Mouse (Mus musculus): ENCODE data around the gene Aftph. TPM values are rescaled to one million over a fixed set of nuclear protein-coding genes. Genes with fewer than 3 reads are reported as not detected.
A peak's percentile ranks its signal among the peaks of the same experiment; 100 is the strongest.

The Aftph gene
- polyA plus RNA-seq, 1 experiment from 2014 or later, result 13.1 TPM

DNA sequence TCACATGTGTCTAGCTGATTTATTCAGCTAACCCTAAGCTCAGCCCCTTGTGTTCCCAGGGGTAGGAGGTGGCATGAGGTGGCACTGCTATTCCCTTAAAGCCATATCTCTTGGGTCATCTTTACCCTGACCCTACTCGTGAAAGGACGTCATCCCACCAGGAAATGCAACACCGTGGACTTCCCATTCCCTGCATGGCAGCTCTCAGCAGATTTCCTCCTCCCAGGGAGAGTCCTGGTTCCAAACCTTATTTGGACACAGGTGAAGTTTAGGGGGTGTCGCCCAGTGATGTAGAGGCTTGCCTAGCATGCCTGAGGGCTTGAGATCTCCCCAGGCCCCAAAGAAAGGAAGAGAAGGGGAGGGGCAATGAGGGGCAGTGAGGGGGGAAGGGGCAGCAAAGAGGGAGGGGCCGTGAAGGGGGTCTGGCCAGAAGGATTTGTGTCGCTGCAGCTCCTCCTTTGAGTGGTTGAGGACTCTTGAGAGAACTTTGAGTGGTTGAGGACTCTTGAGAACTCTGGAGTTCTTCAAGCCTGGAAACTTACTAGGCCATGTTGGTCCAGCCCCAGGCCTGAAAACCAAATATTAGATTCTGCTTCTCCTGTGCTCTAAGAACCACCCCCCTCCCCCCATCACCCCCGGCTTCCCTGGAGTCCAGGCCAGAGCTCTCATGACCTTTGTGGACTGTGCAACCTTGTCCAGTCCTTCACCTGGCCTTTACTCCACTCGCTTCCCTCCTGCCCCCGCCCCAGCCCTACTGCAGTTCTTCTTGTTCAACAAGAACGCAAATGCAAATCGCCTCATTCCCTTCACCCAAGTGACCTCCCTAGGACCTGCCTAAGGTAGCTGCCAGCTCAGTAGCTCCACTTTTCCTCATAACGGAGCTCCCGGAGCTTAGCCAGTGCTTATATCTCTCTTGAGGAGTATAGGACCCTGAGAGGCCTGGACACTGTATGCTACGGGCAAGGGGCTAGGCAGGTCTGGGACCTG is 81.0 kb downstream of the Aftph start:
- no peak overlapping the region for H3K4me2 ChIP-seq (ENCODE audit: low read depth, low read length)
- no peak for ATAC-seq (replicated peaks; ENCODE audit: extremely low read depth, insufficient read depth, low FRiP score)

DNA sequence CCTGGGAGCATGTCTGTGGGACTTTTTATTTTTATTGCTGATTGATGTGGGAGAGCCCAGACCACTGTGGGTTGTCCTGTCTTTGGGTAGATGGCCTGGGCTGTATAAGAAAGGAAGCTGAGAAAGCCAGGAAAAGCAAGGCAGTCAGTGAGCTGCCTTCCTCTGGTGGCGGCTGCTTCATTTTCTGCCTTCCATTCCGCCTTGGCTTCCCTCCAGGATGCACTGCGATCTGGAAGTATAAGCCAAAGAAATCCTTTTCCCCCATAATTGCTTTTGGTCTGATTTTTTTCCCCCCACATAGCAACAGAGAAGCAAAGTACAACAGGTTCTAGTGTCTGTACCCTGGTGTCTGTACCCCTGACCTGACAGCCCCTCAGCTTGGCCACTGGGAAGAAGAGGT is 82.3 kb downstream of the Aftph start:
- no peak for ATAC-seq (replicated peaks; ENCODE audit: extremely low read depth, insufficient read depth, low FRiP score)
- H3K4me1 ChIP-seq (ENCODE audit: control insufficient read depth, insufficient read depth, low read length), result peaks cover 24% of the 10 kb centered on the region
- no peaks in the 10 kb centered on the region; the same call in 1 of the 2 replicates for H3K9me3 ChIP-seq (replicated peaks; ENCODE audit: control insufficient read depth, low read length)
- WGBS, result 56% methylated on average over 3 of the region's 3 CpGs
- no peak overlapping the region for H3K4me2 ChIP-seq (ENCODE audit: low read depth, low read length)
- H3K4me3 ChIP-seq (ENCODE audit: low read length), result no peak overlapping the region
- H3K36me3 ChIP-seq (ENCODE audit: control insufficient read depth, insufficient read depth), result no peaks in the 10 kb centered on the region
- H3K9ac ChIP-seq (ENCODE audit: low read length), result no peak overlapping the region
- H3K27me3 ChIP-seq (ENCODE audit: control insufficient read depth, insufficient read depth, low read length), result no peaks in the 10 kb centered on the region
- no peak overlapping the region for H3K27ac ChIP-seq (ENCODE audit: low read length)

More for the DNA sequence above, 81.0 kb downstream of the Aftph start:
- H3K4me1 ChIP-seq (ENCODE audit: control insufficient read depth, insufficient read depth, low read length), result peaks cover 17% of the 10 kb centered on the region
- no peaks in the 10 kb centered on the region for H3K36me3 ChIP-seq (ENCODE audit: control insufficient read depth, insufficient read depth)
- no peak overlapping the region for H3K9ac ChIP-seq (ENCODE audit: low read length)
- no peak overlapping the region for H3K27ac ChIP-seq (ENCODE audit: low read length)
- H3K27me3 ChIP-seq (ENCODE audit: control insufficient read depth, insufficient read depth, low read length), result no peaks in the 10 kb centered on the region
- WGBS, result 66% methylated on average over 14 of the region's 14 CpGs
- H3K9me3 ChIP-seq (replicated peaks; ENCODE audit: control insufficient read depth, low read length), result no peaks in the 10 kb centered on the region; the same call in 1 of the 2 replicates
- no peak overlapping the region for H3K4me3 ChIP-seq (ENCODE audit: low read length)

DNA sequence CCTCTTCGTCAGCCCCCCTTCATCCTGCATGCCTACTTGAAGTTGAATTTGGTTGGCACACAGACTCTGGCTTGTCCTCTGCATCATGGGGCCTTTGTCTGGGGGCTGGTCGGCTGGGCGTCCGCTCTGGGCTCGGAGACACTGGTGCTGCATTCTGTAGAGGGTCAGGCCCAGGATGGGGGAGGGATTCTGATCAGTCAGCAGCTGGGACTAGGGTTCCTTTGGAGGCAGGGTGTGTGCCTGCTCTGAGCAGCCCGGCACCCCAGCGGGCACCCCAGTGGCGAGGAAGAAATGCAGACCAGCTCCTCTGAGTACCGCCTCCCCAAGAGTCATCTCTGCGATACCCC is 84.7 kb downstream of the Aftph start:
- 27% methylated on average over 10 of the region's 10 CpGs for WGBS
- H3K36me3 ChIP-seq (ENCODE audit: control insufficient read depth, insufficient read depth), result no peaks in the 10 kb centered on the region
- H3K9me3 ChIP-seq (replicated peaks; ENCODE audit: control insufficient read depth, low read length), result no peaks in the 10 kb centered on the region; the same call in 1 of the 2 replicates
- peak overlapping the region; percentile 59 for H3K9ac ChIP-seq (ENCODE audit: low read length)
- H3K27ac ChIP-seq (ENCODE audit: low read length), result peak overlapping the region; percentile 34; the same call in 1 of the 2 replicates
- peak overlapping the region; percentile 26 for H3K4me3 ChIP-seq (ENCODE audit: low read length)
- peaks cover 24% of the 10 kb centered on the region for H3K4me1 ChIP-seq (ENCODE audit: control insufficient read depth, insufficient read depth, low read length)
- peak overlapping the region; percentile 59 for H3K4me2 ChIP-seq (ENCODE audit: low read depth, low read length)
- H3K27me3 ChIP-seq (ENCODE audit: control insufficient read depth, insufficient read depth, low read length), result no peaks in the 10 kb centered on the region
- ATAC-seq (replicated peaks; ENCODE audit: extremely low read depth, insufficient read depth, low FRiP score), result 0 out of 2 replicates have a peak, but pooled peaks have one; percentile 12

DNA sequence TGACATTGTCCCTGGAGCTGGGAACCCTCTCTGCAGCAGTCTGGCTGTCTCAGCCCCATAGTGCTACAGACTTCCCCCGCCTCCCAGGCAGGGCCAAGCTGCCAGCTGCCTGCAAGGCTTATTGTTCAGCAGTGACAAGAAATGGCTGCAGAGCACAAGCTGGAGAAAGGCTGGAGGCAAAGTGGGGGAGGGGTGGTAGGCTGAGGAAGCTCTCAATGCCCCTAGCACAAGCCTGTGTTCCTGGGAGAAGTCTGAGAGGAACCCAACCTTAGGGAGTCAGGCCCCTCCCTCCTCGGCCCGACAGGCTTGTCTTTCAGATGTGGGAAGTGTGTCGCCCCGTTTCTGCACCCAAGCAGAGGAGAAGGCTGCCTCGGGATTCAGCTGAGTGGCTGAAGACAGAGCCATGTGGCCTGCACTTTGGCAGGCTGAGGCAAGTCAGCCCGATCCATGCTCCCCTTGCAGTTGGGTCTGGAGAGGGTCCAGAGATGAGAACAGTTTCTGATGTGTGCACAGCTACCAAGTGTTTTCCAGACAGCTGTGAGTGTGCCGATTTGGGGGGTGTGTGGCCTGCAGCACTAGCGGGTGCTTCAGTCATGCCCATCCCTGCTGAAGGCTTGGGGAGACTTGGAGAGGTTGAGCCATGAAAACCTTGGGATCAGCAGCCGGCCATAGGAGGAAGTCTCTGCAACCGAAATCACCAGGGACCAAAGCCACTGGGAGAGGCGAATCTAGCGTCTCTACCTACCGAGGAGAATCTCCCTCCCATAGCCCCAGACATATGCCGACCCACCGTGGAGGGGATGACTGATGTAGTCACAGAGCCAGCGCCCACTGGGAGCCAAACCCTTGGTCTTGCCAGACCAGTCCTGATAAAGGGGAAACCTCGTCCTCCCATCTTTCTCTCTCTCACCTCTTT is 85.3 kb downstream of the Aftph start:
- Histone ChIP-seq H3K9ac (ENCODE audit: low read length) (peak overlapping the region; percentile 59), H3K9me3 (replicated peaks; ENCODE audit: control insufficient read depth, low read length) (no peaks in the 10 kb centered on the region; the same call in 1 of the 2 replicates), H3K27ac (ENCODE audit: low read length) (peak overlapping the region; percentile 60), H3K4me1 (ENCODE audit: control insufficient read depth, insufficient read depth, low read length) (peaks cover 24% of the 10 kb centered on the region), H3K4me2 (ENCODE audit: low read depth, low read length) (peak overlapping the region; percentile 59), H3K36me3 (ENCODE audit: control insufficient read depth, insufficient read depth) (no peaks in the 10 kb centered on the region), H3K27me3 (ENCODE audit: control insufficient read depth, insufficient read depth, low read length) (no peaks in the 10 kb centered on the region), H3K4me3 (ENCODE audit: low read length) (peak overlapping the region; percentile 26)
- peak; percentile 67 for ATAC-seq (replicated peaks; ENCODE audit: extremely low read depth, insufficient read depth, low FRiP score)
- WGBS, result 11% methylated on average over 18 of the region's 18 CpGs

DNA sequence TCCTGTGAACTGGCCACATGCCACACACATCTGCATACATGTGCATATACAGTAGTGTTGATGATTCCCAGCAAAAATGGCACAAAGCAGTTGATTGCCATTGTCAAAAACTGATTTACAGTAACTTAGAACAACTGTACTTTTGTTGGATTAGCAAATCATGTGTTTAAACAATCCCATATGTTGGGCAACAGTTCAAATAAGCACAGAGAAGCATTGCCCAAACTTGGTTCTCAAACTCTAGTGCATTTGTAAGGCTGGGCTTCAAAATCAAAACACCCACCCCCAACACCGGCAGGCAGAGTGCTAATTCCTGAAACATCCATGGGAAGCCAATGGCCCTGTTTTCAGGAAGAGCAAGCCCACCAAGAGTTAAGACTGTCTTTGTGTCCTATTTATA is 90.2 kb downstream of the Aftph start:
- 70% methylated on average over 1 of the region's 1 CpGs for WGBS
- Histone ChIP-seq H3K9me3 (replicated peaks; ENCODE audit: control insufficient read depth, low read length) (no peaks in the 10 kb centered on the region), H3K27me3 (ENCODE audit: control insufficient read depth, insufficient read depth, low read length) (no peaks in the 10 kb centered on the region), H3K4me3 (ENCODE audit: low read length) (no peak overlapping the region), H3K36me3 (ENCODE audit: control insufficient read depth, insufficient read depth) (peaks cover 11% of the 10 kb centered on the region; the same call in 1 of the 2 replicates), H3K27ac (ENCODE audit: low read length) (no peak overlapping the region), H3K9ac (ENCODE audit: low read length) (no peak overlapping the region), H3K4me1 (ENCODE audit: control insufficient read depth, insufficient read depth, low read length) (peaks cover 36% of the 10 kb centered on the region), H3K4me2 (ENCODE audit: low read depth, low read length) (no peak overlapping the region)
- no peak for ATAC-seq (replicated peaks; ENCODE audit: extremely low read depth, insufficient read depth, low FRiP score)

DNA sequence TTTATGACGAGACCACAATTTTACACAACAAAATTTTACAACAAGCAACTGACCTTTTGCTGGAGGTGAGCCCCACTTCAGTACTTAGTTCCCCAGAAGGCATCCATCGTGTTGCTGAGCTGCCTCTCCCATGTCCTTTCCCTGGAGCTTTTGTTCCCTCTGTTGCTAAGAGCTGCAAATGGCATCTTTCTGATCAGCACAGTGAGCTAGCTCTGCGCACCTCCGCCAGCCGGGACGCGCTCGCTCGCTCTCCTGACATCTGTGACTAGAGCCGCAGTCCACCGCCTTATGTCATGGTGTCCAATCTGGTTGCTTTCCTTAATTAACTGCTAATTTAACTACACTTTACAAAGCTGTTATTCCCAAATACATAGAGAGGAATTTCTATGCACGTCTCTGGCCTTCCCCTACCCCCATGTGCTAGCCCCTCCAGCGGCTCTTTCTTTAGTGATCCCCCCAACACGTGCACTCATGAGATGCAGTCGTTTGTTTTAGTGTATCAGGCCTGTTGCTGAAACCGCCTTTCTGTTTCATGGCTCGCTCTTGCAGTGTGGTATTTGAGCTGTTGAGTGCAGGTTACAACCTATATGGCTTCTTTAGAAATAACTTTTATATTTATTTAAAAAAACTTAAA is 91.3 kb downstream of the Aftph start:
- no peaks in the 10 kb centered on the region for H3K9me3 ChIP-seq (replicated peaks; ENCODE audit: control insufficient read depth, low read length)
- no peak overlapping the region for H3K4me3 ChIP-seq (ENCODE audit: low read length)
- WGBS, result 87% methylated on average over 17 of the region's 17 CpGs
- H3K36me3 ChIP-seq (ENCODE audit: control insufficient read depth, insufficient read depth), result peaks cover 11% of the 10 kb centered on the region; the same call in 1 of the 2 replicates
- no peak overlapping the region for H3K9ac ChIP-seq (ENCODE audit: low read length)
- no peak overlapping the region for H3K4me2 ChIP-seq (ENCODE audit: low read depth, low read length)
- no peak for ATAC-seq (replicated peaks; ENCODE audit: extremely low read depth, insufficient read depth, low FRiP score)
- H3K4me1 ChIP-seq (ENCODE audit: control insufficient read depth, insufficient read depth, low read length), result peaks cover 31% of the 10 kb centered on the region
- no peaks in the 10 kb centered on the region for H3K27me3 ChIP-seq (ENCODE audit: control insufficient read depth, insufficient read depth, low read length)
- H3K27ac ChIP-seq (ENCODE audit: low read length), result no peak overlapping the region

DNA sequence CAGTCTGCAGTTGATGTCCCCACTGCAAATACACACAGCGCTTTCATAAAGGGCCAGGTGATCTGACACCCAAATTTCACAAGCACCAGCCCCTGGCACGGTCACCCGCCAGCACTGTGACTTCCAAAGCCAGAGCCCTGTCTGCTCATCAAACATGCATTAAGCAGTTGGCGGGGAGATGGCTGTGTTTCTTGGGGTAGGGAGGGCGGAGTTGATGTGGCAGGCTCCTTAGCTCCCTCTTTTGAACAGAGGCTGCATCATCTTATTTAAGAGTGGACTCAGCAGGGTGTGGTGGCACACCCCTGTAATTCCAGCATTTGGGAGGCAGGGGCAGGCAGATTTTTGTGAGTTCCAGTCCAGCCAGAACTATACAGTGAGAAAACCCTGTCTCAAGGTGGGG is 91.9 kb downstream of the Aftph start:
- peaks cover 34% of the 10 kb centered on the region for H3K4me1 ChIP-seq (ENCODE audit: control insufficient read depth, insufficient read depth, low read length)
- no peak overlapping the region for H3K4me2 ChIP-seq (ENCODE audit: low read depth, low read length)
- H3K9me3 ChIP-seq (replicated peaks; ENCODE audit: control insufficient read depth, low read length), result no peaks in the 10 kb centered on the region
- H3K27me3 ChIP-seq (ENCODE audit: control insufficient read depth, insufficient read depth, low read length), result no peaks in the 10 kb centered on the region
- H3K36me3 ChIP-seq (ENCODE audit: control insufficient read depth, insufficient read depth), result peaks cover 11% of the 10 kb centered on the region; the same call in 1 of the 2 replicates
- H3K9ac ChIP-seq (ENCODE audit: low read length), result no peak overlapping the region
- no peak overlapping the region for H3K27ac ChIP-seq (ENCODE audit: low read length)
- no peak overlapping the region for H3K4me3 ChIP-seq (ENCODE audit: low read length)
- ATAC-seq (replicated peaks; ENCODE audit: extremely low read depth, insufficient read depth, low FRiP score), result no peak
- 81% methylated on average over 5 of the region's 5 CpGs for WGBS

DNA sequence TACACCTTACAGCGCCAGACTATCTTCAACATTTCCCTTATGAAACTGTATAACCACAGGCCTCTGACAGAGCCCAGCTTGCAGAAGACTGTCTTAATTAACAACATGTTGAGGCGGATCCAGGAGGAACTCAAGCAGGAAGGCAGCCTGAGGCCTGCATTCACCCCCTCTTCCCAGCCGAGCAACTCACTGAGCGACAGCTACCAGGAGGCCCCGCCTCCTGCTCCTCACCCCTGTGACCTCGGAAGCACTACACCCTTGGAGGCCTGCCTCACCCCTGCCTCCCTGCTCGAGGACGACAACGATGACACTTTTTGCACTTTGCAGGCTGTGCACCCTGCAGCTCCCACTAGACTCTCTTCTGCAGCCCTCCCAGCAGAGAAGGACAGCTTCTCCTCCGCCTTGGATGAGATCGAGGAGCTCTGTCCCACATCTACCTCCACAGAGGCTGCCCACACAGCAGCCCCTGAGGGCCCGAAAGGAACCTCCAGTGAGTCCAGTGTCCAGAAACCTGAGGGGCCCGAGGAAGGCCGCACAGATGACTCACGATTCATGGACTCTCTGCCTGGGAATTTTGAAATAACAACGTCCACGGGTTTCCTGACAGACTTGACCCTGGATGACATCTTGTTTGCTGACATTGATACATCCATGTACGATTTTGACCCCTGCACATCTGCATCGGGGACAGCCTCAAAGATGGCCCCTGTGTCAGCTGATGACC is 93.3 kb downstream of the Aftph start:
- no peak overlapping the region for H3K4me3 ChIP-seq (ENCODE audit: low read length)
- H3K9me3 ChIP-seq (replicated peaks; ENCODE audit: control insufficient read depth, low read length), result no peaks in the 10 kb centered on the region
- peak; percentile 25 for ATAC-seq (replicated peaks; ENCODE audit: extremely low read depth, insufficient read depth, low FRiP score)
- no peak overlapping the region for H3K9ac ChIP-seq (ENCODE audit: low read length)
- H3K27me3 ChIP-seq (ENCODE audit: control insufficient read depth, insufficient read depth, low read length), result no peaks in the 10 kb centered on the region
- WGBS, result 61% methylated on average over 19 of the region's 19 CpGs
- H3K36me3 ChIP-seq (ENCODE audit: control insufficient read depth, insufficient read depth), result peaks cover 11% of the 10 kb centered on the region; the same call in 1 of the 2 replicates
- H3K27ac ChIP-seq (ENCODE audit: low read length), result peak overlapping the region; percentile 43; the same call in 1 of the 2 replicates
- H3K4me1 ChIP-seq (ENCODE audit: control insufficient read depth, insufficient read depth, low read length), result peaks cover 44% of the 10 kb centered on the region
- no peak overlapping the region for H3K4me2 ChIP-seq (ENCODE audit: low read depth, low read length)

Measured in heart, embryonic 16.5 days (tissue).